Mouse (Mus musculus) olfactory bulb, adult 2 months (tissue): ENCODE measurements around the gene Dusp19.

Source experiments
- CTCF ChIP-seq: fragments of 200-500 bp; IDR thresholded peaks from 2 replicates; pipeline ENCODE4 v1.5.1; 2012; ENCODE audit warnings: low read depth, mild to moderate bottlenecking, low read length, moderate library complexity; ENCODE audit not compliant: insufficient read depth
- POLR2A ChIP-seq: fragments of 200-500 bp; IDR thresholded peaks from 2 replicates; pipeline ENCODE4 v1.6.1; 2012; ENCODE audit warnings: mild to moderate bottlenecking, low read depth, low read length, moderate library complexity; ENCODE audit not compliant: insufficient read depth

DNA sequence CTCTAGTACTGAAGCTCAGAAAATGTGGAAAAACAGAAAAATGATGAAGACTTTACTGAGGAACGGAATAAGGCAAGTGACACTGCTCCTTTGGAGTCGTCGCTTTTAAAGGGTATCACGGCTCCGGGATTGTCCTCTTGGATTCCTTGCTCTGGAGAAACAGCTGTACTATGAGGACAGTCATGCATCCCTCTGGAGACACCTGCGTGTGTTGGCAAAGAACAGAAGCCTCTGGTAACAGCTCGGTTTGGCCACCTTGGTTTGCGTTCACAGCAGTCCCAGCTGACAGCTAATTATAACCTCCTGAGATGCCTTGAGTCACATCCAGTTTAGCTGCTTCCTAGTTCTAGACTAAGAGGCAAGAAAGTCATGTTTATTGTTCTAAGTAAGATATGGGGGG, 62.0 kb downstream of the Dusp19 start:
- no peak for TF ChIP-seq CTCF
- no peak for TF ChIP-seq POLR2A
